ENCODE assay signal across 8 mouse cellular contexts in the genomic region with DNA sequence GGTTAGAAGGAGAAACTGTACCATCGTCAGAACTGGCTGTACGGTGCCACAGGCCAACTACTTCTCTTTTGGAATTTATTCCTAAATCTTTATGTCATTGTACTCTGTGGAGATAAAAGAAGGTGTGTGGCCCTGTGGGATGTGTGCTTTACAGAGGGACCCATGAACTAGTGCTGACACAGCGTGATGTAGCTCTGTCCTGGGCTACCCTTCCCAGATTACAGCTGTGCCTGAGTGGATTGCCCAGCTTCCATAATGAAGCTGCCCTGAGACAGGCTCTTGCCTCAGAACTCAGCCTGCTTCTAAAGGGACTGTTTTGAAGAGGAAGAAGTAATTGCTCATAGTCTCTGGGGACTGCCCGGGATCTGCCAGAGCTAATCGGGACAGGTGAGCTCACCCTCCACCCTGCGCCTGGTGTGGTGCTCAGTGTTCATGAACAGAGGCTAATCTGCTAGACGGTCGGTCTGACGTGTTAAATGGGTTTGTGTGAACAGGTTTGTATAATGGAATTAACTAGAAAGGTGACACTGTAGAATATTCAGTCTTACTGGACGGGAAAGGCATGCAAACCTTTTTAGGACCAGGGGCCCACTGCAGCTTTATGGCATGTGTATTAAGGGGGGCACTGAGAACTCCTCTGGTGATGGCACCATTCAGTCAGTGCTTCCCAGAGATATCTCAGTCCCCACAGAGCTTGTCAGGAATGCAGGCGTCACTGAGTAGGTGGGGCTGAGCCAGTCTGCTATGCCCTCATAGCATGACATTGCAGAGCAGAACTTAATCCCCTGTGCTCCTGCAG. TPM values are rescaled to one million over a fixed set of nuclear protein-coding genes. Genes with fewer than 3 reads are reported as not detected.
DNase-seq lines count a peak whose midpoint lies in the region; ATAC-seq and TF ChIP-seq lines count a peak whose summit lies in the region.

No protein-coding gene starts in this region.

- no peaks in the 10 kb centered on the region for H3K27me3 ChIP-seq in embryonic facial prominence, embryonic 13.5 days
- no peaks in the 10 kb centered on the region for H3K27me3 ChIP-seq in liver, embryonic 15.5 days

- H3K4me2 ChIP-seq in embryonic facial prominence, embryonic 13.5 days: no peak overlapping the region
- peak overlapping the region; percentile 35 for H3K4me2 ChIP-seq in liver, embryonic 15.5 days

- H3K27ac ChIP-seq in ES-E14 (ENCODE audit: insufficient read depth, low read depth, low read length, poor library complexity, severe bottlenecking): no peak overlapping the region; the same call in 1 of the 2 replicates
- H3K27ac ChIP-seq in embryonic facial prominence, embryonic 13.5 days: peak overlapping the region; percentile 16; the same call in 1 of the 2 replicates
- peak overlapping the region; percentile 76 for H3K27ac ChIP-seq in liver, embryonic 15.5 days (replicated peaks)

- no peak overlapping the region for H3K4me3 ChIP-seq in ES-E14 (ENCODE audit: insufficient read depth in 1 of 2, low read depth in 1 of 2, low read length in 2 of 2, poor library complexity in 1 of 2, severe bottlenecking in 1 of 2)
- no peak overlapping the region for H3K4me3 ChIP-seq in embryonic facial prominence, embryonic 13.5 days
- no peak overlapping the region for H3K4me3 ChIP-seq in liver, embryonic 15.5 days (replicated peaks)

- H3K9ac ChIP-seq in ES-E14 (ENCODE audit: insufficient read depth, low read depth, low read length, poor library complexity, severe bottlenecking): no peak overlapping the region
- H3K9ac ChIP-seq in embryonic facial prominence, embryonic 13.5 days: no peak overlapping the region
- no peak overlapping the region for H3K9ac ChIP-seq in liver, embryonic 15.5 days

- 72% methylated on average over 11 of the region's 11 CpGs for WGBS in embryonic facial prominence, embryonic 13.5 days
- 47% methylated on average over 11 of the region's 11 CpGs for WGBS in liver, embryonic 15.5 days (ENCODE audit: insufficient replicate concordance)

- peaks cover 27% of the 10 kb centered on the region for H3K36me3 ChIP-seq in ES-E14 (ENCODE audit: control insufficient read depth, insufficient read depth, low read length, poor library complexity, severe bottlenecking)
- H3K36me3 ChIP-seq in embryonic facial prominence, embryonic 13.5 days: peaks cover 35% of the 10 kb centered on the region
- peaks cover 30% of the 10 kb centered on the region for H3K36me3 ChIP-seq in liver, embryonic 15.5 days (replicated peaks)

- in situ Hi-C loops in ES-E14 (cut with MboI; ENCODE audit: low sequenced_read_pairs in 2 of 2, unreplicated experiment in 2 of 2): no loop called here

- no peak for DNase-seq in frontal cortex, postnatal 36 days (ENCODE audit: low spot score in 2 of 2)
- DNase-seq in ES-E14 (ENCODE audit: low read depth, low spot score): no peak
- no peak for DNase-seq in cerebellum, postnatal 10 days
- DNase-seq in adrenal gland, postnatal 14 days: no peak
- no peak for DNase-seq in kidney, adult 8-10 months

- H3K9me3 ChIP-seq in ES-E14 (ENCODE audit: control insufficient read depth, insufficient read depth, low read depth, low read length): no peaks in the 10 kb centered on the region
- no peaks in the 10 kb centered on the region for H3K9me3 ChIP-seq in embryonic facial prominence, embryonic 13.5 days
- H3K9me3 ChIP-seq in liver, embryonic 15.5 days (replicated peaks): no peaks in the 10 kb centered on the region

- peak; percentile 25 for ATAC-seq in frontal cortex, adult (ENCODE audit: low TSS enrichment)
- ATAC-seq in embryonic facial prominence, embryonic 13.5 days (ENCODE audit: insufficient number of reproducible peaks, insufficient read depth, low FRiP score, low TSS enrichment, low read depth): peak; percentile 56; the same call in 1 of the 2 replicates
- ATAC-seq in liver, embryonic 15.5 days (ENCODE audit: insufficient read depth): peak; percentile 75

- H3K4me1 ChIP-seq in ES-E14 (ENCODE audit: control insufficient read depth in 2 of 2, insufficient read depth in 2 of 2, low read length in 2 of 2, poor library complexity in 1 of 2): 0 out of 4 replicates have a peak, but pooled peaks cover 0 to 3% of the 10 kb centered on the region in 2 experiments
- no peaks in the 10 kb centered on the region; the same call in 1 of the 2 replicates for H3K4me1 ChIP-seq in embryonic facial prominence, embryonic 13.5 days
- peaks cover 29% of the 10 kb centered on the region for H3K4me1 ChIP-seq in liver, embryonic 15.5 days (replicated peaks)

TF ChIP-seq in ES-E14, 5 proteins besides CTCF, POLR2A, EP300 and RAD21:
- TF ChIP-seq ZC3H11A (IDR thresholded peaks at IDR 0.05; ENCODE audit: borderline replicate concordance, low read depth, low read length) (no peak), HCFC1 (IDR thresholded peaks at IDR 0.05; ENCODE audit: borderline replicate concordance, insufficient read depth, low read length) (no peak), MAFK (IDR thresholded peaks at IDR 0.05; ENCODE audit: insufficient read depth, low read depth, low read length) (peak; percentile 48; the same call in 1 of the 2 replicates), CHD2 (IDR thresholded peaks at IDR 0.05; ENCODE audit: low read depth, low read length) (no peak), ZNF384 (IDR thresholded peaks at IDR 0.05; ENCODE audit: low read depth, low read length) (no peak)

RNA-seq across cellular contexts. Expression of a gene that starts 41.7 kb away (rescaled TPM):
- 14.8 and 18.4 TPM in 2 replicates for total RNA-seq in ES-E14 (2012; rRNA removed)
- 16.1 and 18.5 TPM in 2 replicates for polyA plus RNA-seq in embryonic facial prominence, embryonic 13.5 days (2015; fragmentation: Nextera tagmentation; extraction: Ambion mirVana)
- polyA plus RNA-seq in liver, embryonic 15.5 days (2015; fragmentation: Nextera tagmentation; extraction: Ambion mirVana): 7.2 and 8.1 TPM in 2 replicates
- total RNA-seq in adrenal gland, postnatal 14 days (2021): 17.1 and 20.6 TPM in 2 replicates

Comparison
In these comparisons a context has a peak if more than half of its experiments do, and no peak if none do; other contexts are left out.
1. ATAC-seq: peak in every context shown above with its lines; median percentile 75 in liver, embryonic 15.5 days; 56 in embryonic facial prominence, embryonic 13.5 days; 25 in frontal cortex, adult.